Mouse (Mus musculus) liver, embryonic 14.5 days (tissue): Measurements from ENCODE around the gene Fuca2.

Experiments used
- CTCF ChIP-seq: IDR thresholded peaks from 2 replicates; pipeline ENCODE4 v1.5.1; 2016; ENCODE audit warnings: antibody characterized with exemption, low read depth, control low read depth
- EP300 ChIP-seq: IDR thresholded peaks from 2 replicates; pipeline ENCODE4 v1.6.1; 2016; ENCODE audit warnings: antibody characterized with exemption, low read depth

DNA sequence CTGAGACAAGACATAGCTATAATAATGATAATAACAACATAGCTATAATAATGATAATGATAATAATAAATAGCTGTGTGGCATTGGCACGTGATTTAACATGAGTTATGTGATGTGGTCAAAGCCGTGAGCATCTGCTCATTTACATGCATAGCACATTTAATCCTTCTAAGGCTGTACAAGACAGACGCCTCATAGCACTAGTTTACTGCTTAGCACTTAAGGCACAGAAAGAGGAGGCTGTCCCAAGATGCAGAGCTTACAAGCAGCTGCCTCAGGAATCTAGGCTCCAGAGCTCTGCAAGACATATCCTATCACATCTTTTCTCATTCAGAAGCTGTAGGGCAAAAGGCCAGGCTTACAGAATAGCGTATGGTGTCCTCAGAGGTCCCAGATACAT, 13.4 kb upstream of the Fuca2 start:
- TF ChIP-seq CTCF, result no peak
- no peak for TF ChIP-seq EP300
